Mouse (Mus musculus) intestine, postnatal 0 days (tissue): Measurements from ENCODE around the gene Slc16a10. TPM values are rescaled to one million over a fixed set of nuclear protein-coding genes. Genes with fewer than 3 reads are reported as not detected.

ENCODE experiments used
- ATAC-seq: fragments of 200-750 bp; cut with Nextera tagmentation; 2 replicates; pipeline ENCODE4 v1.8.0; 2017; ENCODE audit warnings: mild to moderate bottlenecking, moderate TSS enrichment, moderate library complexity
- H3K27ac ChIP-seq: fragments of 300-500 bp; sonication (generic); 2 replicates; pipeline ENCODE4 v1.5.1; 2014; ENCODE audit warnings: mild to moderate bottlenecking, low read depth, low read length, moderate library complexity
- H3K27me3 ChIP-seq: fragments of 300-500 bp; sonication (generic); replicated peaks from 2 replicates; pipeline ENCODE4 v1.6.1; 2014; ENCODE audit warnings: low read length, mixed read lengths; ENCODE audit not compliant: control insufficient read depth, insufficient read depth
- H3K36me3 ChIP-seq: fragments of 300-500 bp; sonication (generic); 2 replicates; pipeline ENCODE4 v1.6.1; 2014; ENCODE audit warnings: mild to moderate bottlenecking, moderate library complexity; ENCODE audit not compliant: control insufficient read depth, insufficient read depth
- H3K4me1 ChIP-seq: fragments of 300-500 bp; sonication (generic); replicated peaks from 2 replicates; pipeline ENCODE4 v1.6.1; 2014; ENCODE audit warnings: antibody characterized with exemption, low read length, mixed read lengths; ENCODE audit not compliant: control insufficient read depth, insufficient read depth
- H3K4me2 ChIP-seq: fragments of 300-500 bp; sonication (generic); replicated peaks from 2 replicates; pipeline ENCODE4 v1.6.1; 2014; ENCODE audit warnings: low read depth, mild to moderate bottlenecking, moderate library complexity
- H3K4me3 ChIP-seq: fragments of 300-500 bp; sonication (generic); 2 replicates; pipeline ENCODE4 v1.5.1; 2014; ENCODE audit warnings: low read depth, low read length
- H3K9ac ChIP-seq: fragments of 300-500 bp; sonication (generic); 2 replicates; pipeline ENCODE4 v1.6.1; 2014; ENCODE audit warnings: mild to moderate bottlenecking, low read depth, low read length
- H3K9me3 ChIP-seq: fragments of 300-500 bp; sonication (generic); 2 replicates; pipeline ENCODE4 v1.6.1; 2016; ENCODE audit warnings: mixed run types; ENCODE audit not compliant: control insufficient read depth
- CTCF ChIP-seq: sonication (generic); IDR thresholded peaks from 2 replicates; pipeline ENCODE4 v1.5.1; 2016; ENCODE audit warnings: low read depth, mild to moderate bottlenecking, control low read depth, antibody characterized with exemption, moderate library complexity
- WGBS: fragments of 180-500 bp; shearing (Covaris S2); extraction: QIAGEN DNeasy Blood & Tissue Kit; methylation state at CpG from one replicate; pipeline ENCODE4 v1.1.7; 2014; 5-methylcytosine and 5-hydroxymethylcytosine counted together
- polyA plus RNA-seq: library from polyadenylated mRNA; unstranded; fragments of >200 nt; fragmentation: Nextera tagmentation; extraction: Ambion mirVana; gene quantifications from 2 replicates; pipeline ENCODE4 v1.2.1, GENCODE M21; 2015

The Slc16a10 gene
- polyA plus RNA-seq, 1 experiment from 2014 or later, result 57.5 TPM

- Histone ChIP-seq H3K4me2 (peak overlapping the region; percentile 28; the same call in 1 of the 2 replicates), H3K9ac (no peak overlapping the region), H3K9me3 (no peaks in the 10 kb centered on the region), H3K36me3 (no peaks in the 10 kb centered on the region), H3K4me1 (no peaks in the 10 kb centered on the region), H3K4me3 (no peak overlapping the region), H3K27ac (peak overlapping the region; percentile 84), H3K27me3 (no peaks in the 10 kb centered on the region)
- 41% methylated on average over 4 of the region's 4 CpGs for WGBS
- TF ChIP-seq CTCF, result no peak
- ATAC-seq, result peak; percentile 71
Observed at GRCm38 (mm10) chr10:40152550-40152857, 10.4 kb upstream of the Slc16a10 start.

DNA sequence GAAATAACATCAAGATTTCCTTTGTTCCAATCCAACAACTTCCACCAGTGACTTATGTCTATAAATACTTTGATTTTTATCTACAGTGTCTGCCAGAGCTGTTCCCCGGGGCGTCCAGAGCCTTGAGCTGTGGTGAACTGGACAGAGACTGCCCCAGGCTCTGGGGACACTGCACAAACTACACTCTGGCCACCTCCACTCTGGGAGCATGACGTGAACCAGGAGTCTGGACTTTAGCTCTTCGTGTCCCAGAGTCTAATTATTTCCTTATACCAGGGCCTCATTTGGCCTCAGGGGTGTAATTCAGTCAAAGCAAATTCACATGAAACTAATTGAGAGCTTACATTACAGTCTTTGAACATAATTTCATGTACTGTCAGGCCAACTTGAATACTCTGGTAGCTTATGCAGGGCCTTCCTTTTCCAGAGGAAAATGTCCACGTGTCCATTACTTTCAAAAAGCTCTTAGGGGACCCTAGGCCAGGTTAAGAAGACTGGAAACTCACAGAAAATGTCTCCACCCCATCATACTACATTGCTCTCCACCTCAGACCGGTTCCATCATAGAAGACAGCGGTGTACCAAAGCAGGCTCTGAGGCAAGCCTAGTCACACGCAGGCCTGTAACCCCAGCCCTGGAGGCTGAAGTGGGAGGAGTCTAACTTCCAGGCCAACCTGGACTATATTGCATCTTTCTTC lies 9.9 kb upstream of the Slc16a10 start:
- no peak for TF ChIP-seq CTCF
- Histone ChIP-seq H3K4me3 (no peak overlapping the region), H3K4me2 (peak overlapping the region; percentile 28), H3K4me1 (no peaks in the 10 kb centered on the region), H3K36me3 (no peaks in the 10 kb centered on the region), H3K27ac (peak overlapping the region; percentile 84), H3K9ac (no peak overlapping the region), H3K27me3 (no peaks in the 10 kb centered on the region), H3K9me3 (no peaks in the 10 kb centered on the region)
- peak; percentile 90 for ATAC-seq
- WGBS, result 32% methylated on average over 8 of the region's 8 CpGs

DNA sequence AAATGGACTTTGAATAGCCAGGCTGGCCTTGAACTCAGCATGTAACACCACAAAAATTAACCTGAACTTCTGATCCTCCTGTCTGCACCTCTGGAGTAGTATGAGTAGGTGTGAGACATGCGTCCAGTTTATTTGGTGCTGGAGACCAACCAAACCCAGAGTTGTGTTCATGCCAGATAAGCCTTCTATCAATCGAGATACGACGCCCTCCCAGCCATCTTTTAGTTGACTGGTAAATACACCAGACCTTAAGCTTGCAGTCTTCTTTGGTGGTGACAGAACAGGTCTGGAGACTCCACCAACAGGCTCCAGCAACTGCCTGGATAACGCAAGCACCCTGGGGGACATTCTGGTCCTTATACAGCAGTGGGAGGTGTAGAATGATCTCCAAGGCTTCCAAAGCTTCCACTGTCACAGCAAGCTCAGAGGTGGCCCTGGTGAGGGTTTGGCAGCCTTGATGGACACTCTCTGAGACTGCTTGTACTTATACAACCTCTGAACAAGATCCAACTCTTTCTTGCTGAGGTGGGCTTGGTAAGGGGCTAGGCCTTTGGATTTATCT lies 7.6 kb upstream of the Slc16a10 start:
- Histone ChIP-seq H3K9ac (no peak overlapping the region), H3K4me3 (no peak overlapping the region), H3K27me3 (no peaks in the 10 kb centered on the region), H3K4me1 (no peaks in the 10 kb centered on the region), H3K27ac (no peak overlapping the region), H3K4me2 (no peak overlapping the region), H3K36me3 (no peaks in the 10 kb centered on the region), H3K9me3 (no peaks in the 10 kb centered on the region)
- WGBS, result 96% methylated on average over 5 of the region's 5 CpGs
- no peak for ATAC-seq
- TF ChIP-seq CTCF, result no peak

- Histone ChIP-seq H3K9me3 (no peaks in the 10 kb centered on the region), H3K27ac (no peak overlapping the region), H3K9ac (no peak overlapping the region), H3K4me2 (no peak overlapping the region), H3K27me3 (no peaks in the 10 kb centered on the region), H3K36me3 (no peaks in the 10 kb centered on the region), H3K4me3 (no peak overlapping the region), H3K4me1 (no peaks in the 10 kb centered on the region)
- whole genome bisulfite sequencing, result 82% methylated on average over 8 of the region's 8 CpGs
- no peak for ATAC-seq
- no peak for TF ChIP-seq CTCF
Observed at GRCm38 (mm10) chr10:40147325-40148059, 5.4 kb upstream of the Slc16a10 start.

GRCm38 (mm10) chr10:40146451-40146850 lies 4.4 kb upstream of the Slc16a10 start:
- TF ChIP-seq CTCF, result no peak
- WGBS, result 35% methylated on average over 3 of the region's 3 CpGs
- Histone ChIP-seq H3K4me3 (no peak overlapping the region), H3K27ac (no peak overlapping the region), H3K9ac (no peak overlapping the region), H3K4me1 (no peaks in the 10 kb centered on the region), H3K9me3 (no peaks in the 10 kb centered on the region), H3K4me2 (no peak overlapping the region), H3K27me3 (no peaks in the 10 kb centered on the region), H3K36me3 (no peaks in the 10 kb centered on the region)
- ATAC-seq, result no peak

DNA sequence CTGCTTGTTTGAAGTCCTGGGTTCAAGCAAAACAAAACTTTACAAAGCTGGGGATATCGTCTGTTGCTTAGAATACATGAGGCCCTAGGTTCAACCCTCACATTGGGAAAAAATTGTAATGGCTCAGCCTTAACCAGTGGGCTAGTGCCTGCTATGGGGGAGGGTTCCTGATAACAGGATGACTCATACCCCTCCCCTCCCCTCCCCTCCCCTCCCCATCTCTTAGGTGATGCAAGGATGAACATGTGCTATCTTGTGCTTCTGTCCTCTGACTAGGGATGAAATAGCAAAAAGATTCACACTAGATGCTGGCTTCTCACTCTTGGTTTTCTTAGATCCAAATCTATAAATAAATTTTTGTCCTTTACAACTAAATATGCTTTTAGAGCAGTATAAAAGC lies 2.8 kb upstream of the Slc16a10 start:
- Histone ChIP-seq H3K36me3 (no peaks in the 10 kb centered on the region), H3K9ac (no peak overlapping the region), H3K4me3 (no peak overlapping the region), H3K9me3 (no peaks in the 10 kb centered on the region), H3K27ac (no peak overlapping the region), H3K27me3 (no peaks in the 10 kb centered on the region), H3K4me2 (no peak overlapping the region), H3K4me1 (no peaks in the 10 kb centered on the region)
- 94% methylated on average over 1 of the region's 1 CpGs for WGBS
- ATAC-seq, result no peak
- TF ChIP-seq CTCF, result no peak
